Comparison of ENCODE assay signal across 9 mouse cellular contexts in the genomic region with DNA sequence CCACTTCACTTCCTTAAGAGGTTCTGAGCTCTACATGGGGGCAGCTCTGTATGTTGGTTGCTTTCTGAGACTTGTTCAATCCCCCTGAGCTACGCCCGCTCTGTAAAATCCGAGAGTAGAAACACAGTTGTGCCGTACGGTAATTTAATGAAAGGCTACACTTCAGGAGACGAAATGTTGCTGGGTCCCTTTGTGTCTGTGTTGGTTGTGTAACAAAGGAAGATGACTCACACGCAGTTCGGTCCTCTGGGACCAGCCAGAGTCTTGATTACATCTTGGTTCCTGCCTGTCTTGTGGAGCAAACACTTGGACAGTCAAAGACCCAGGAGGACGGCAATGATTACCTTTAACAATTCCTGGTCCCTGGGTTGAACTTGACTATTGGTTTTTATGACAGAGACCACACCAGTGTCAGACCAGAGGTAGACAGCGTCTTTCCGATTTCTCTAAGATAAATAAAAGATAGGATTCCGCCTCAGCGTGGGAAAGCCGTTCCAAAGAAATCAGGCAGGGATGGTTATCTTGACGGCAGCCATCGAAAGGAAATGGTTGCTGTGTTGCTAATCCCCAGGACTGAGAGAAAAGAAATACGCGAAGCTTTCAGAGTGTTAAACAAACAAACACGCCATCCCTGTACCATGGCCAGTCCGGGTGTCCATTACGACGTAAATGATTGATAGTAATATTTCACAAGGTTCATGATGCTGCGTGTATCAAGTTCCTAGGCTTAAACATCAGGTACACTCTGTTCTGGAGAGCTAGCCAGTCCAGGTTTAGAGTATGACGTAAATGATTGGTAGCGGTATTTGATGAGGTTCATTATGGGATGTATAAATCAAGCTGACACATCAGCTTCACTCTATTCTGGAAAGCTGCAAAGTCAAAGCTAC. TPM values are rescaled to one million over a fixed set of nuclear protein-coding genes. Genes with fewer than 3 reads are reported as not detected.
DNase-seq lines count a peak whose midpoint lies in the region; ATAC-seq and TF ChIP-seq lines count a peak whose summit lies in the region.
"Had no signal": no experiment of that assay in that cellular context is flagged by ENCODE, and none has a peak within 500 bp of the region (broad histone marks: within the 10 kb centered on the region; RNA-seq: fewer than 3 reads in every experiment).

No protein-coding gene starts in this region.

- TF ChIP-seq CTCF in lung, postnatal 0 days (IDR thresholded peaks at IDR 0.05) = no peak

- no peak overlapping the region for H3K27ac ChIP-seq in limb, embryonic 11.5 days (replicated peaks; ENCODE audit: low read depth, low read length)
- no peak overlapping the region for H3K27ac ChIP-seq in limb, embryonic 10.5 days
- H3K27ac ChIP-seq in heart, embryonic 13.5 days (replicated peaks) = no peak overlapping the region
- peak overlapping the region; percentile 28; the same call in 1 of the 2 replicates for H3K27ac ChIP-seq in lung, postnatal 0 days (ENCODE audit: low read length)
- H3K27ac ChIP-seq in stomach, embryonic 16.5 days (ENCODE audit: low read length) = no peak overlapping the region
- H3K27ac ChIP-seq in liver, embryonic 11.5 days (ENCODE audit: low read depth, low read length) = no peak overlapping the region

- ATAC-seq in limb, embryonic 11.5 days (ENCODE audit: insufficient number of reproducible peaks, low FRiP score, low TSS enrichment, low read depth) = peak; percentile 51; the same call in 1 of the 2 replicates
- no peak for ATAC-seq in heart, embryonic 13.5 days (ENCODE audit: extremely low read depth, insufficient number of reproducible peaks, low FRiP score, low TSS enrichment)
- ATAC-seq in lung, postnatal 0 days = peak; percentile 90
- ATAC-seq in stomach, embryonic 16.5 days (ENCODE audit: insufficient read depth, low FRiP score) = no peak
- ATAC-seq in liver, embryonic 11.5 days (replicated peaks; ENCODE audit: low FRiP score) = no peak

- no peak overlapping the region for H3K9ac ChIP-seq in limb, embryonic 11.5 days (ENCODE audit: low read length)
- H3K9ac ChIP-seq in heart, embryonic 13.5 days = no peak overlapping the region
- H3K9ac ChIP-seq in lung, postnatal 0 days (replicated peaks; ENCODE audit: low read depth) = no peak overlapping the region
- H3K9ac ChIP-seq in stomach, embryonic 16.5 days (ENCODE audit: low read length) = no peak overlapping the region
- no peak overlapping the region for H3K9ac ChIP-seq in liver, embryonic 11.5 days (ENCODE audit: low read depth, low read length)

- WGBS in limb, embryonic 11.5 days = 83% methylated on average over 25 of the region's 25 CpGs
- 84% methylated on average over 25 of the region's 25 CpGs for WGBS in limb, embryonic 10.5 days
- 56% methylated on average over 25 of the region's 25 CpGs for WGBS in heart, embryonic 13.5 days
- WGBS in lung, postnatal 0 days = 41% methylated on average over 25 of the region's 25 CpGs
- WGBS in stomach, embryonic 16.5 days = 40% methylated on average over 25 of the region's 25 CpGs
- 60% methylated on average over 25 of the region's 25 CpGs for WGBS in liver, embryonic 11.5 days

- no peak overlapping the region for H3K4me3 ChIP-seq in limb, embryonic 11.5 days (ENCODE audit: low read depth, low read length)
- no peak overlapping the region for H3K4me3 ChIP-seq in limb, embryonic 10.5 days
- H3K4me3 ChIP-seq in heart, embryonic 13.5 days = no peak overlapping the region; the same call in 1 of the 2 replicates
- H3K4me3 ChIP-seq in lung, postnatal 0 days (ENCODE audit: low read depth, low read length) = no peak overlapping the region
- H3K4me3 ChIP-seq in stomach, embryonic 16.5 days (replicated peaks; ENCODE audit: low read length) = no peak overlapping the region
- no peak overlapping the region for H3K4me3 ChIP-seq in liver, embryonic 11.5 days (ENCODE audit: low read depth, low read length)

- no peaks in the 10 kb centered on the region for H3K36me3 ChIP-seq in limb, embryonic 11.5 days (ENCODE audit: control insufficient read depth, insufficient read depth, low read length)
- H3K36me3 ChIP-seq in limb, embryonic 10.5 days = no peaks in the 10 kb centered on the region
- H3K36me3 ChIP-seq in heart, embryonic 13.5 days = no peaks in the 10 kb centered on the region
- no peaks in the 10 kb centered on the region for H3K36me3 ChIP-seq in lung, postnatal 0 days (ENCODE audit: insufficient read depth, low read length)
- no peaks in the 10 kb centered on the region for H3K36me3 ChIP-seq in stomach, embryonic 16.5 days (ENCODE audit: control insufficient read depth, insufficient read depth, low read length)
- H3K36me3 ChIP-seq in liver, embryonic 11.5 days (ENCODE audit: control insufficient read depth, insufficient read depth, low read length) = no peaks in the 10 kb centered on the region
- H3K36me3 ChIP-seq: G1E had no signal

- peak overlapping the region; percentile 5; the same call in 1 of the 2 replicates for H3K4me2 ChIP-seq in limb, embryonic 11.5 days (ENCODE audit: low read depth, severe bottlenecking)
- H3K4me2 ChIP-seq in heart, embryonic 13.5 days = peak overlapping the region; percentile 51
- peak overlapping the region; percentile 17 for H3K4me2 ChIP-seq in lung, postnatal 0 days (replicated peaks; ENCODE audit: low read depth, low read length)
- peak overlapping the region; percentile 30; the same call in 1 of the 2 replicates for H3K4me2 ChIP-seq in stomach, embryonic 16.5 days (ENCODE audit: low read depth, low read length)
- H3K4me2 ChIP-seq in liver, embryonic 11.5 days = no peak overlapping the region

- no peak for DNase-seq in limb, embryonic 11.5 days (ENCODE audit: low spot score)
- no peak for DNase-seq in limb, embryonic 10.5 days (ENCODE audit: low spot score)
- DNase-seq in lung, postnatal 0 days (ENCODE audit: low spot score) = peak; percentile 74
- DNase-seq in left cerebral cortex, adult 18-20 months (ENCODE audit: low spot score in 2 of 2) = no peak
- DNase-seq in embryo, embryonic 9.5 days (ENCODE audit: extremely low spot score) = no peak
- no peak for DNase-seq in liver, embryonic 11.5 days (ENCODE audit: low spot score)

- no peaks in the 10 kb centered on the region for H3K27me3 ChIP-seq in limb, embryonic 11.5 days (ENCODE audit: control insufficient read depth, insufficient read depth, low read length)
- no peaks in the 10 kb centered on the region for H3K27me3 ChIP-seq in limb, embryonic 10.5 days (ENCODE audit: low read depth, poor library complexity, severe bottlenecking)
- H3K27me3 ChIP-seq in heart, embryonic 13.5 days (replicated peaks) = 0 out of 2 replicates have a peak, but pooled peaks cover 4% of the 10 kb centered on the region
- H3K27me3 ChIP-seq in lung, postnatal 0 days (replicated peaks; ENCODE audit: insufficient read depth, low read length) = no peaks in the 10 kb centered on the region
- no peaks in the 10 kb centered on the region for H3K27me3 ChIP-seq in stomach, embryonic 16.5 days (ENCODE audit: control insufficient read depth, insufficient read depth, low read length)
- no peaks in the 10 kb centered on the region for H3K27me3 ChIP-seq in liver, embryonic 11.5 days (replicated peaks; ENCODE audit: control insufficient read depth, insufficient read depth, low read length)

- H3K9me3 ChIP-seq in limb, embryonic 11.5 days (ENCODE audit: control insufficient read depth, low read length) = no peaks in the 10 kb centered on the region
- no peaks in the 10 kb centered on the region for H3K9me3 ChIP-seq in limb, embryonic 10.5 days (replicated peaks)
- H3K9me3 ChIP-seq in heart, embryonic 13.5 days = no peaks in the 10 kb centered on the region
- no peaks in the 10 kb centered on the region for H3K9me3 ChIP-seq in lung, postnatal 0 days (ENCODE audit: low read length)
- no peaks in the 10 kb centered on the region for H3K9me3 ChIP-seq in stomach, embryonic 16.5 days (replicated peaks; ENCODE audit: control insufficient read depth, low read length)
- no peaks in the 10 kb centered on the region for H3K9me3 ChIP-seq in liver, embryonic 11.5 days (ENCODE audit: control insufficient read depth, low read length)

- no peaks in the 10 kb centered on the region for H3K4me1 ChIP-seq in limb, embryonic 11.5 days (ENCODE audit: control insufficient read depth, insufficient read depth, low read length)
- H3K4me1 ChIP-seq in limb, embryonic 10.5 days = peaks cover 10% of the 10 kb centered on the region
- H3K4me1 ChIP-seq in heart, embryonic 13.5 days = peaks cover 7% of the 10 kb centered on the region
- H3K4me1 ChIP-seq in lung, postnatal 0 days (ENCODE audit: insufficient read depth, low read depth, low read length) = no peaks in the 10 kb centered on the region
- no peaks in the 10 kb centered on the region for H3K4me1 ChIP-seq in stomach, embryonic 16.5 days (ENCODE audit: control insufficient read depth, insufficient read depth, low read length)
- no peaks in the 10 kb centered on the region for H3K4me1 ChIP-seq in liver, embryonic 11.5 days (replicated peaks; ENCODE audit: control insufficient read depth, insufficient read depth, low read length)

- TF ChIP-seq EP300 in lung, postnatal 0 days (IDR thresholded peaks at IDR 0.05) = peak; percentile 80

RNA-seq across cellular contexts. Expression of a gene that starts 20.3 kb away (rescaled TPM):
- polyA plus RNA-seq in limb, embryonic 11.5 days (2014; fragmentation: Nextera tagmentation; extraction: Ambion mirVana) = 58.7 and 64.2 TPM in 2 replicates
- 44.4 and 57.3 TPM in 2 replicates for polyA plus RNA-seq in limb, embryonic 10.5 days (2016; fragmentation: Nextera tagmentation; extraction: Ambion mirVana)
- polyA plus RNA-seq in heart, embryonic 13.5 days (2015; fragmentation: Nextera tagmentation; extraction: Ambion mirVana) = 14.1 and 14.4 TPM in 2 replicates
- polyA plus RNA-seq in lung, postnatal 0 days (2015; fragmentation: Nextera tagmentation; extraction: Ambion mirVana) = 13.6 and 16.4 TPM in 2 replicates
- polyA plus RNA-seq in stomach, embryonic 16.5 days (2015; fragmentation: Nextera tagmentation; extraction: Ambion mirVana) = 15.2 and 17.9 TPM in 2 replicates
- 1 to 10 TPM; 7.6 to 7.8 TPM for total RNA-seq in left cerebral cortex, adult 18-20 months (2021)
- polyA plus RNA-seq in liver, embryonic 11.5 days (2014; fragmentation: Nextera tagmentation; extraction: Ambion mirVana) = 26.3 and 33.4 TPM in 2 replicates

Comparison
In these comparisons a context has a peak if more than half of its experiments do, and no peak if none do; other contexts are left out.
1. ATAC-seq: peak in limb, embryonic 11.5 days (single experiment) and lung, postnatal 0 days (single experiment); none in heart, embryonic 13.5 days (single experiment), stomach, embryonic 16.5 days (single experiment) and liver, embryonic 11.5 days (single experiment).